8 mouse cellular contexts compared by ENCODE assay signal in the genomic region with DNA sequence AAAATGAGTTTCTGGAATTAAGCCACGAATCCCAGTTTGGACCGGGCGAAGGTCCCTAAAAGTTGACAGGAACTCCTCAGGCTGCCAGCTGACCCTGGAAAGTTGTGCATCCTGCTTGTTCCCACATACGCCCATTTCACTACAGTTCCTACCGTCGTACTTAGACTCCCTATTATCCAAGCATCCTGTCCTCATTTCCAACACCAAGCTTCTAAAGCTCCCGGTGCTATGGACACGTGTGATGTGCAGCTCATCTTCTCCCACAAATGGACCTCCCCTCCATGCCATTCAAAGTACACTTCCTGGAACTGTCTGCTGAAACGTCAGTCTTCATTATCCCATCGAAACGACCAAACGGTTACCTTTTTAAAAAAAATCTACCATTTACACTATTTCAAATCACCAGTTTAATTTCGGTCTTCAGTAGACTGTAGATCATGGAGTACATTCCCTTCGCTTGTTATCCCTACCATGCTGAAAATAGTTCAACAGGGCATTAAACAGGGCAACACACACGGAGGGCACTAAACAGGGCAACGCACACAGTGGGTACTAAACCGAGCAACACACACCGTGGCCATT. TPM values are rescaled to one million over a fixed set of nuclear protein-coding genes. Genes with fewer than 3 reads are reported as not detected.
A peak's percentile ranks its signal among the peaks of the same experiment; 100 is the strongest.
DNase-seq lines count a peak whose midpoint lies in the region; ATAC-seq lines count a peak whose summit lies in the region.

No protein-coding gene starts in this region.

- peaks cover 13% of the 10 kb centered on the region for H3K4me1 ChIP-seq in embryonic facial prominence, embryonic 14.5 days (ENCODE audit: control insufficient read depth, insufficient read depth, low read length)
- peaks cover 19% of the 10 kb centered on the region for H3K4me1 ChIP-seq in hindbrain, embryonic 14.5 days (replicated peaks; ENCODE audit: control insufficient read depth, insufficient read depth, low read length)
- peaks cover 10% of the 10 kb centered on the region for H3K4me1 ChIP-seq in liver, embryonic 11.5 days (replicated peaks; ENCODE audit: control insufficient read depth, insufficient read depth, low read length)
- peaks cover 27% of the 10 kb centered on the region for H3K4me1 ChIP-seq in neural tube, embryonic 13.5 days (replicated peaks)

- peak overlapping the region; percentile 86 for H3K4me2 ChIP-seq in embryonic facial prominence, embryonic 14.5 days (ENCODE audit: low read depth, low read length)
- peak overlapping the region; percentile 71 for H3K4me2 ChIP-seq in hindbrain, embryonic 14.5 days (replicated peaks)
- H3K4me2 ChIP-seq in liver, embryonic 11.5 days: peak overlapping the region; percentile 84
- peak overlapping the region; percentile 87 for H3K4me2 ChIP-seq in neural tube, embryonic 13.5 days

- no peaks in the 10 kb centered on the region for H3K27me3 ChIP-seq in embryonic facial prominence, embryonic 14.5 days (replicated peaks; ENCODE audit: control insufficient read depth, insufficient read depth, low read length)
- H3K27me3 ChIP-seq in hindbrain, embryonic 14.5 days (ENCODE audit: control insufficient read depth, insufficient read depth, low read length): no peaks in the 10 kb centered on the region
- no peaks in the 10 kb centered on the region for H3K27me3 ChIP-seq in liver, embryonic 11.5 days (replicated peaks; ENCODE audit: control insufficient read depth, insufficient read depth, low read length)
- no peaks in the 10 kb centered on the region for H3K27me3 ChIP-seq in neural tube, embryonic 13.5 days

- intact Hi-C loops in left cerebral cortex, postnatal 10 days (cut with DNase I): no loop called here

- no peaks in the 10 kb centered on the region for H3K36me3 ChIP-seq in embryonic facial prominence, embryonic 14.5 days (ENCODE audit: control insufficient read depth, insufficient read depth, low read length)
- H3K36me3 ChIP-seq in hindbrain, embryonic 14.5 days (replicated peaks; ENCODE audit: control insufficient read depth, insufficient read depth): no peaks in the 10 kb centered on the region
- H3K36me3 ChIP-seq in liver, embryonic 11.5 days (ENCODE audit: control insufficient read depth, insufficient read depth, low read length): no peaks in the 10 kb centered on the region
- H3K36me3 ChIP-seq in neural tube, embryonic 13.5 days: no peaks in the 10 kb centered on the region

- ATAC-seq in embryonic facial prominence, embryonic 14.5 days (ENCODE audit: low read depth): no peak; the same call in 1 of the 2 replicates
- ATAC-seq in hindbrain, embryonic 14.5 days (ENCODE audit: low FRiP score): no peak; the same call in 1 of the 2 replicates
- peak; percentile 1; the same call in 1 of the 2 replicates for ATAC-seq in liver, embryonic 11.5 days (replicated peaks; ENCODE audit: low FRiP score)
- ATAC-seq in neural tube, embryonic 13.5 days (ENCODE audit: low read depth): peak; percentile 23

- peaks cover 9% of the 10 kb centered on the region; the same call in 1 of the 2 replicates for H3K9me3 ChIP-seq in embryonic facial prominence, embryonic 14.5 days (ENCODE audit: control insufficient read depth, low read length)
- no peaks in the 10 kb centered on the region for H3K9me3 ChIP-seq in hindbrain, embryonic 14.5 days (ENCODE audit: control insufficient read depth, low read length)
- H3K9me3 ChIP-seq in liver, embryonic 11.5 days (ENCODE audit: control insufficient read depth, low read length): no peaks in the 10 kb centered on the region
- no peaks in the 10 kb centered on the region for H3K9me3 ChIP-seq in neural tube, embryonic 13.5 days

- peak overlapping the region; percentile 76 for H3K9ac ChIP-seq in embryonic facial prominence, embryonic 14.5 days (ENCODE audit: low read depth, low read length)
- peak overlapping the region; percentile 84 for H3K9ac ChIP-seq in hindbrain, embryonic 14.5 days
- H3K9ac ChIP-seq in liver, embryonic 11.5 days (ENCODE audit: low read depth, low read length): peak overlapping the region; percentile 73
- peak overlapping the region; percentile 88 for H3K9ac ChIP-seq in neural tube, embryonic 13.5 days

- H3K27ac ChIP-seq in embryonic facial prominence, embryonic 14.5 days (replicated peaks; ENCODE audit: low read depth, low read length): peak overlapping the region; percentile 100
- peak overlapping the region; percentile 91 for H3K27ac ChIP-seq in hindbrain, embryonic 14.5 days
- H3K27ac ChIP-seq in liver, embryonic 11.5 days (ENCODE audit: low read depth, low read length): peak overlapping the region; percentile 76
- H3K27ac ChIP-seq in neural tube, embryonic 13.5 days (replicated peaks): peak overlapping the region; percentile 99

- H3K4me3 ChIP-seq in embryonic facial prominence, embryonic 14.5 days (ENCODE audit: low read depth, low read length): peak overlapping the region; percentile 93
- peak overlapping the region; percentile 80 for H3K4me3 ChIP-seq in hindbrain, embryonic 14.5 days (replicated peaks; ENCODE audit: low read length)
- H3K4me3 ChIP-seq in liver, embryonic 11.5 days (ENCODE audit: low read depth, low read length): peak overlapping the region; percentile 99
- H3K4me3 ChIP-seq in neural tube, embryonic 13.5 days: peak overlapping the region; percentile 91

- peak; percentile 18 for DNase-seq in left cerebral cortex, postnatal 10 days (ENCODE audit: extremely low spot score in 1 of 2, low spot score in 2 of 2)
- DNase-seq in left cerebral cortex, adult 18-20 months (ENCODE audit: low spot score in 2 of 2): no peak
- DNase-seq in ZHBTc4 (ENCODE audit: low read depth, low spot score): peak; percentile 35
- DNase-seq in embryonic facial prominence, embryonic 14.5 days (ENCODE audit: low spot score): peak; percentile 46
- peak; percentile 30 for DNase-seq in hindbrain, embryonic 14.5 days (ENCODE audit: low spot score)
- DNase-seq in liver, embryonic 11.5 days (ENCODE audit: low spot score): peak; percentile 43
- no peak for DNase-seq in urinary bladder, postnatal 4 days (ENCODE audit: low spot score in 2 of 2)

- WGBS in embryonic facial prominence, embryonic 14.5 days: 13% methylated on average over 18 of the region's 18 CpGs
- 17% methylated on average over 18 of the region's 18 CpGs for whole genome bisulfite sequencing in hindbrain, embryonic 14.5 days
- 12% methylated on average over 18 of the region's 18 CpGs for WGBS in liver, embryonic 11.5 days
- WGBS in neural tube, embryonic 13.5 days: 17% methylated on average over 18 of the region's 18 CpGs

RNA-seq across cellular contexts. Expression of gene Usp1, which starts 1.5 kb away (rescaled TPM):
- 10 to 100 TPM; 14.6 to 14.7 TPM for total RNA-seq in left cerebral cortex, postnatal 10 days (2021)
- 10 to 100 TPM; 24.1 to 26.1 TPM for total RNA-seq in left cerebral cortex, adult 18-20 months (2021)
- polyA plus RNA-seq in embryonic facial prominence, embryonic 14.5 days (2014; fragmentation: Nextera tagmentation; extraction: Ambion mirVana): 95.2 and 97.5 TPM in 2 replicates
- polyA plus RNA-seq in hindbrain, embryonic 14.5 days (2014; fragmentation: Nextera tagmentation; extraction: Ambion mirVana): 36.1 and 39.4 TPM in 2 replicates
- polyA plus RNA-seq in liver, embryonic 11.5 days (2014; fragmentation: Nextera tagmentation; extraction: Ambion mirVana): 109 and 122 TPM in 2 replicates
- polyA plus RNA-seq in neural tube, embryonic 13.5 days (2015; fragmentation: Nextera tagmentation; extraction: Ambion mirVana): 27.5 and 33.4 TPM in 2 replicates

Comparison
In these comparisons a context has a peak if more than half of its experiments do, and no peak if none do; other contexts are left out.
1. DNase-seq: peak in left cerebral cortex, postnatal 10 days (2 of 2), ZHBTc4 (single experiment), embryonic facial prominence, embryonic 14.5 days (single experiment), hindbrain, embryonic 14.5 days (single experiment) and liver, embryonic 11.5 days (single experiment); none in left cerebral cortex, adult 18-20 months (0 of 2) and urinary bladder, postnatal 4 days (0 of 2).
2. ATAC-seq: peak in liver, embryonic 11.5 days (single experiment) and neural tube, embryonic 13.5 days (single experiment); none in embryonic facial prominence, embryonic 14.5 days (single experiment) and hindbrain, embryonic 14.5 days (single experiment).
3. Peak in every context shown above with its lines, with median percentiles within 50 percentile points of each other: H3K27ac ChIP-seq, H3K4me2 ChIP-seq, H3K4me3 ChIP-seq and H3K9ac ChIP-seq.